Mouse (Mus musculus) hindbrain, embryonic 15.5 days (tissue): ENCODE results near the gene Oser1. TPM values are rescaled to one million over a fixed set of nuclear protein-coding genes. Genes with fewer than 3 reads are reported as not detected.

Experiments
- ATAC-seq: fragments of 200-750 bp; cut with Nextera tagmentation; 2 replicates; pipeline ENCODE4 v1.8.0; 2017; ENCODE audit warnings: low read depth, moderate number of reproducible peaks, moderate TSS enrichment; ENCODE audit not compliant: low FRiP score
- H3K27ac ChIP-seq: fragments of 300-500 bp; sonication (generic); replicated peaks from 2 replicates; pipeline ENCODE4 v1.5.1; 2015; ENCODE audit warnings: mild to moderate bottlenecking, inconsistent platforms
- H3K27me3 ChIP-seq: fragments of 300-500 bp; sonication (generic); 2 replicates; pipeline ENCODE4 v1.6.1; 2015; ENCODE audit warnings: control low read depth, inconsistent platforms
- H3K36me3 ChIP-seq: fragments of 300-500 bp; sonication (generic); 2 replicates; pipeline ENCODE4 v1.6.1; 2015; ENCODE audit warnings: control low read depth, inconsistent platforms
- H3K4me1 ChIP-seq: fragments of 300-500 bp; sonication (generic); replicated peaks from 2 replicates; pipeline ENCODE4 v1.6.1; 2015; ENCODE audit warnings: control low read depth, inconsistent platforms
- H3K4me2 ChIP-seq: fragments of 300-500 bp; sonication (generic); 2 replicates; pipeline ENCODE4 v1.6.1; 2015; ENCODE audit warnings: moderate library complexity, mild to moderate bottlenecking, inconsistent platforms
- H3K4me3 ChIP-seq: fragments of 300-500 bp; sonication (generic); 2 replicates; pipeline ENCODE4 v1.5.1; 2015; ENCODE audit warnings: mild to moderate bottlenecking, inconsistent platforms
- H3K9ac ChIP-seq: fragments of 300-500 bp; sonication (generic); 2 replicates; pipeline ENCODE4 v1.6.1; 2015; ENCODE audit warnings: inconsistent platforms
- H3K9me3 ChIP-seq: fragments of 300-500 bp; sonication (generic); 2 replicates; pipeline ENCODE4 v1.6.1; 2016; ENCODE audit warnings: control low read depth, inconsistent platforms
- WGBS: fragments of 180-500 bp; shearing (Covaris S2); methylation state at CpG from one replicate; pipeline ENCODE4 v1.1.7; 2015; 5-methylcytosine and 5-hydroxymethylcytosine counted together
- polyA plus RNA-seq: library from polyadenylated mRNA; unstranded; fragments of >200 nt; fragmentation: Nextera tagmentation; extraction: Ambion mirVana; gene quantifications from 2 replicates; pipeline ENCODE4 v1.2.1, GENCODE M21; 2015

Oser1 gene
- polyA plus RNA-seq, 1 experiment from 2014 or later = 72.1 TPM

GRCm38 (mm10) chr2:163364785-163365541, 59.5 kb downstream of the Oser1 start:
- H3K9ac ChIP-seq = no peak overlapping the region
- ATAC-seq = no peak
- H3K36me3 ChIP-seq = no peaks in the 10 kb centered on the region
- no peaks in the 10 kb centered on the region for H3K9me3 ChIP-seq
- no peak overlapping the region for H3K4me2 ChIP-seq
- H3K4me1 ChIP-seq = no peaks in the 10 kb centered on the region
- H3K4me3 ChIP-seq = no peak overlapping the region
- 78% methylated on average over 18 of the region's 18 CpGs for WGBS
- no peaks in the 10 kb centered on the region for H3K27me3 ChIP-seq
- H3K27ac ChIP-seq = no peak overlapping the region

GRCm38 (mm10) chr2:163362940-163363921, 61.3 kb downstream of the Oser1 start:
- no peaks in the 10 kb centered on the region for H3K9me3 ChIP-seq
- no peak for ATAC-seq
- H3K9ac ChIP-seq = no peak overlapping the region
- H3K27me3 ChIP-seq = no peaks in the 10 kb centered on the region
- no peaks in the 10 kb centered on the region for H3K36me3 ChIP-seq
- H3K4me1 ChIP-seq = no peaks in the 10 kb centered on the region
- no peak overlapping the region for H3K4me3 ChIP-seq
- no peak overlapping the region for H3K27ac ChIP-seq
- 89% methylated on average over 12 of the region's 12 CpGs for WGBS
- no peak overlapping the region for H3K4me2 ChIP-seq

DNA sequence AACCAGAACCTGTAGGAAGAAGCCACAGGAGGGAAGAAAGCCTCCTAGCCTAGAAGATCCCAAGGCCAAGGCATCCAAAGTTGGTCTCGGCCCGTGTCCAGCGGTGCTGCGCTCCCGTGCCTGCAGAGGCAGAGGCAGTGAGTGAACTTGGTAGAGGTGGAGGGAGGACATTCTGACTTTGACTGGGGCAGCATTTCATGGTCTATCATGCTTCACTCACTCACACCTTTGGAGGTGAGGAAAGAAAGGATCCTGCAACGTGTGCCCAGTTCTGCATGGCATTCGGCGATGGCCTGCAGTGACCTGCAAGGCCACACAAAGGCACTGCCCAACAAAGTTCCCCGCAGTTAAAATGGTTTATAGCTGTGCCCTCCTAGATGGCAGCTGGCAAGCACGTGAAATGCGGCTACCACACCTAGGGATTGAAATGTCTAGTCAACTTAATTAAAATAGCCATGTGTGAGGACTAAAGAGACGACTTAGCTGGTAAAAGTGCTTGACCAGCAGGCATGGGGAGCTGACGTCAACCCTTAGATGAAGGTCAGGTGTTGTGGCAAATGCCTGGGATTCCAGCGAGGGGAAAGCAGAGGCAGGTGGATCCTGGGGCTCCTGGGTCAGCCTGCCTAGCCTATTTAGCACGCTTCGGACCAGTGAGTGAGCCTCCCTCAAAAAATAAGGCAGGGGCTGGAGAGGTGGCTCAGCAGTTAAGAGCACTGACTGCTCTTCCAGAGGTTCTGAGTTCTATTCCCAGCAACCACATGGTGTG, 63.5 kb downstream of the Oser1 start:
- 83% methylated on average over 16 of the region's 16 CpGs for WGBS
- ATAC-seq = no peak
- H3K9me3 ChIP-seq = no peaks in the 10 kb centered on the region

GRCm38 (mm10) chr2:163359253-163359652, 65.2 kb downstream of the Oser1 start:
- Histone ChIP-seq H3K4me2 (no peak overlapping the region), H3K9me3 (no peaks in the 10 kb centered on the region), H3K27me3 (no peaks in the 10 kb centered on the region), H3K4me1 (no peaks in the 10 kb centered on the region), H3K4me3 (no peak overlapping the region), H3K27ac (no peak overlapping the region), H3K36me3 (no peaks in the 10 kb centered on the region), H3K9ac (no peak overlapping the region)
- 81% methylated on average over 2 of the region's 2 CpGs for WGBS
- ATAC-seq = no peak

More for the DNA sequence above, 63.5 kb downstream of the Oser1 start:
- H3K4me2 ChIP-seq = no peak overlapping the region
- H3K36me3 ChIP-seq = no peaks in the 10 kb centered on the region
- H3K4me1 ChIP-seq = no peaks in the 10 kb centered on the region
- no peaks in the 10 kb centered on the region for H3K27me3 ChIP-seq
- no peak overlapping the region for H3K4me3 ChIP-seq
- H3K9ac ChIP-seq = no peak overlapping the region
- H3K27ac ChIP-seq = no peak overlapping the region

GRCm38 (mm10) chr2:163358662-163359061, 65.8 kb downstream of the Oser1 start:
- no peak for ATAC-seq
- 86% methylated on average over 5 of the region's 5 CpGs for WGBS

GRCm38 (mm10) chr2:163356113-163356840, 68.2 kb downstream of the Oser1 start:
- Histone ChIP-seq H3K27me3 (no peaks in the 10 kb centered on the region), H3K4me2 (no peak overlapping the region), H3K9ac (no peak overlapping the region), H3K4me1 (no peaks in the 10 kb centered on the region), H3K9me3 (no peaks in the 10 kb centered on the region), H3K4me3 (no peak overlapping the region), H3K27ac (no peak overlapping the region), H3K36me3 (no peaks in the 10 kb centered on the region)
- ATAC-seq = no peak
- WGBS = 87% methylated on average over 12 of the region's 12 CpGs

More at GRCm38 (mm10) chr2:163358662-163359061, 65.8 kb downstream of the Oser1 start:
- no peak overlapping the region for H3K27ac ChIP-seq
- H3K4me2 ChIP-seq = no peak overlapping the region
- no peak overlapping the region for H3K9ac ChIP-seq
- H3K36me3 ChIP-seq = no peaks in the 10 kb centered on the region
- H3K9me3 ChIP-seq = no peaks in the 10 kb centered on the region
- no peaks in the 10 kb centered on the region for H3K27me3 ChIP-seq
- H3K4me1 ChIP-seq = no peaks in the 10 kb centered on the region
- no peak overlapping the region for H3K4me3 ChIP-seq

Other genes with a start within 250 kb of the Oser1 start
- gene Tox2, start 221.6 kb downstream of the Oser1 start, polyA plus RNA-seq = 26.1 and 32.2 TPM in 2 replicates
- gene Jph2, start 26.7 kb downstream of the Oser1 start, polyA plus RNA-seq = 0.74 and 0.75 TPM in 2 replicates
- gene Gdap1l1, start 13.8 kb upstream of the Oser1 start, polyA plus RNA-seq = 127 and 136 TPM in 2 replicates
- gene Fitm2, start 47.9 kb upstream of the Oser1 start, polyA plus RNA-seq = 16.9 TPM in 2 replicates
- gene R3hdml, start 67.6 kb upstream of the Oser1 start, polyA plus RNA-seq = 0.34 and 0.96 TPM in 2 replicates
- gene Hnf4a, start 82.1 kb upstream of the Oser1 start, polyA plus RNA-seq = 0.17 TPM in 1 of 2 replicates, not detected in the other
- 41.2 and 41.6 TPM in 2 replicates for gene Ttpal, start 177.6 kb upstream of the Oser1 start, polyA plus RNA-seq
- gene Serinc3, start 220.4 kb upstream of the Oser1 start, polyA plus RNA-seq = 31.2 and 33.5 TPM in 2 replicates
- gene Pkig, start 233.7 kb upstream of the Oser1 start, polyA plus RNA-seq = 109 and 115 TPM in 2 replicates